Mouse (Mus musculus): Measurements from ENCODE around the gene Pebp1. TPM values are rescaled to one million over a fixed set of nuclear protein-coding genes. Genes with fewer than 3 reads are reported as not detected.

The Pebp1 gene
- total and polyA plus RNA-seq, 3 experiments = 558 to 568 TPM; not detected in 1

DNA sequence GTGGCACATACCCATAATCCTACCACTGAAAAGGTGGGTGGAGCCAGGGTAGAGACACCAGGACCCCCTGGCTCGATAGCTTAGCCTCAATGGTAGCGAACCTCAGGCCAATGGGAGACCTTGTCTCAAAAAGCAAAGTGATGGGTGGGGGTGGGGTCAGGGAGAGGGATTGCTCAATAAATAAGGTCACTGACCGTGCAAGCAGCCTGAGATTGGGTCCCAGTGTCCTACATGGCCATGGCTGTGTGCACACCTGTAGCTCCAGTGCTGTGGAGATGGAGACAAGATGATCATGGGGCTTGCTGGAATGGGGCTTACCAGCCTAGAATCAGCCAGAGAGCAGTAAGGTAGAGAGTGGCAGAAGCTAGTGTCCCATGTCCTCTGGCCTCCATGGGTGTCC, 35.7 kb downstream of the Pebp1 start:
- Histone ChIP-seq H3K36me3 (ENCODE audit: control insufficient read depth in 1 of 2, insufficient read depth in 2 of 2, low read length in 2 of 2) (no peaks in the 10 kb centered on the region; a peak in 1 of 4 replicates), H3K4me1 (ENCODE audit: control insufficient read depth in 1 of 2, insufficient read depth in 2 of 2, low read length in 2 of 2) (no peaks in the 10 kb centered on the region)
- TF ChIP-seq GATA1 (IDR thresholded peaks at IDR 0.05; ENCODE audit: low read depth, low read length) = no peak

GRCm38 (mm10) chr5:117250796-117251195, 36.6 kb downstream of the Pebp1 start:
- no peak for DNase-seq (ENCODE audit: low read depth, low spot score)
- H3K9me3 ChIP-seq (replicated peaks; ENCODE audit: insufficient read depth, low read length) = no peaks in the 10 kb centered on the region
- no peak overlapping the region for H3K4me3 ChIP-seq (ENCODE audit: control insufficient read depth in 1 of 2, insufficient read depth in 1 of 2, low read depth in 2 of 2, low read length in 2 of 2)
- no peak overlapping the region for H3K27ac ChIP-seq (ENCODE audit: control insufficient read depth, low read depth, low read length)
- H3K27me3 ChIP-seq (ENCODE audit: control insufficient read depth in 1 of 2, insufficient read depth in 2 of 2, low read length in 2 of 2) = no peaks in the 10 kb centered on the region
- H3K4me1 ChIP-seq (ENCODE audit: control insufficient read depth in 1 of 2, insufficient read depth in 2 of 2, low read length in 2 of 2) = peaks cover 0 to 1% of the 10 kb centered on the region in 2 experiments; a peak in 1 of 4 replicates
- no peaks in the 10 kb centered on the region for H3K79me2 ChIP-seq (ENCODE audit: control insufficient read depth, insufficient read depth, low read length, poor library complexity)
- H3K36me3 ChIP-seq (ENCODE audit: control insufficient read depth in 1 of 2, insufficient read depth in 2 of 2, low read length in 2 of 2) = peaks cover 0 to under 1% of the 10 kb centered on the region in 2 experiments; a peak in 1 of 4 replicates
- TF ChIP-seq UBTF (IDR thresholded peaks at IDR 0.05; ENCODE audit: borderline replicate concordance, insufficient read depth, low read depth, low read length) = no peak
- no peak for TF ChIP-seq MAX (IDR thresholded peaks at IDR 0.05; ENCODE audit: low read length)
- H3K9ac ChIP-seq (ENCODE audit: control insufficient read depth, low read depth, low read length, poor library complexity, severe bottlenecking) = no peak overlapping the region

More for the DNA sequence above, 35.7 kb downstream of the Pebp1 start:
- Histone ChIP-seq H3K27ac (ENCODE audit: control insufficient read depth, low read depth, low read length) (no peak overlapping the region), H3K4me3 (ENCODE audit: control insufficient read depth in 1 of 2, insufficient read depth in 1 of 2, low read depth in 2 of 2, low read length in 2 of 2) (no peak overlapping the region), H3K27me3 (ENCODE audit: control insufficient read depth in 1 of 2, insufficient read depth in 2 of 2, low read length in 2 of 2) (no peaks in the 10 kb centered on the region), H3K79me2 (ENCODE audit: control insufficient read depth, insufficient read depth, low read length, poor library complexity) (no peaks in the 10 kb centered on the region), H3K9me3 (replicated peaks; ENCODE audit: insufficient read depth, low read length) (no peaks in the 10 kb centered on the region), H3K9ac (ENCODE audit: control insufficient read depth, low read depth, low read length, poor library complexity, severe bottlenecking) (no peak overlapping the region)
- no peak for DNase-seq (ENCODE audit: low read depth, low spot score)

DNA sequence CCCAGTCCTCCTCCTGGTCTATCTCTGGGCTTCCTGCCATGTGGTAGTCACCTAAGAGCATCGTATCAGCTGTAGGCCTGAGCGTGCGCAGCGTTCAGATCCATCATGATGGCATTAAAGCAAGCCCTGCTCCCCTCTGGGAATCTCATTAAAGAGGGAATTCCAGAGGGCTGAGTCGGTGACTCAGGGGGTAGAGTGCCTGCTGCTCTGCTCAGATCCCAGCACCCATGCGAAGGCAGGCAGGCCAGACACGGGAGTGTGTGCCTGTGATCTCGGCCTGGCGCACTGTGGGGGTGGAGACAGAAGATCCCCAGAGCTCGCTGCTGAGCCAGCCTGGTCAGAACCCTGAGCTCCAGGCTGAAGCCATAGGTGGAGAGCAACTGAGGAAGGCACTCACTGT, 39.1 kb downstream of the Pebp1 start:
- TF ChIP-seq RCOR1 (IDR thresholded peaks at IDR 0.05; ENCODE audit: low read depth, low read length) (no peak), POLR2AphosphoS2 (IDR thresholded peaks at IDR 0.05; ENCODE audit: low read length) (no peak), TBP (IDR thresholded peaks at IDR 0.05; ENCODE audit: low read depth, low read length) (no peak)
- Histone ChIP-seq H3K27ac (ENCODE audit: control insufficient read depth, low read depth, low read length) (no peak overlapping the region), H3K9ac (ENCODE audit: control insufficient read depth, low read depth, low read length, poor library complexity, severe bottlenecking) (no peak overlapping the region), H3K4me1 (ENCODE audit: control insufficient read depth in 1 of 2, insufficient read depth in 2 of 2, low read length in 2 of 2) (peaks cover 6 to 21% of the 10 kb centered on the region in 2 experiments), H3K79me2 (ENCODE audit: control insufficient read depth, insufficient read depth, low read length, poor library complexity) (no peaks in the 10 kb centered on the region), H3K27me3 (ENCODE audit: control insufficient read depth in 1 of 2, insufficient read depth in 2 of 2, low read length in 2 of 2) (no peaks in the 10 kb centered on the region), H3K36me3 (ENCODE audit: control insufficient read depth in 1 of 2, insufficient read depth in 2 of 2, low read length in 2 of 2) (peaks cover 0 to 19% of the 10 kb centered on the region in 2 experiments), H3K9me3 (replicated peaks; ENCODE audit: insufficient read depth, low read length) (no peaks in the 10 kb centered on the region), H3K4me3 (ENCODE audit: control insufficient read depth in 1 of 2, insufficient read depth in 1 of 2, low read depth in 2 of 2, low read length in 2 of 2) (no peak overlapping the region)
- no peak for DNase-seq (ENCODE audit: low read depth, low spot score)

DNA sequence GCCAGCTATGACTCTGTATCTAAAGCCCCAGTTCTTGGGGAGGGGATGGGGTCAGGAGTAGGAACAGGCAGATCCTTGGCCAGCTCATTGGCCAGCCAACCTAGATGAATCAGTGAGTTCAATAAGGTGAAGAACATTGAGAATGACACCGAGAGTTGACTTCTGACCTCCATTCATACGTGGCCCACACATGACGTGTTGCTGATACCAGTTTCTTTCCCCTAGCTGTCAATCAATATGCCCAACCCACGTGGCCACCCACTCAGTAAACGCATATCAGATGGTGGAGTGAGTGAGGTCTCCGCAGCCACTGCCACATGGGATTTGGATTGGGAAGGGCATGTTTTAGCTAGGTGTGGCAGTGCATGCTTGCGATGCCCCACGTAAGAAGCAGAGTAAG, 42.3 kb downstream of the Pebp1 start:
- DNase-seq (ENCODE audit: low read depth, low spot score) = no peak
- H3K79me2 ChIP-seq (ENCODE audit: control insufficient read depth, insufficient read depth, low read length, poor library complexity) = no peaks in the 10 kb centered on the region
- H3K36me3 ChIP-seq (ENCODE audit: control insufficient read depth in 1 of 2, insufficient read depth in 2 of 2, low read length in 2 of 2) = peaks cover 3 to 19% of the 10 kb centered on the region in 2 experiments
- H3K27ac ChIP-seq (ENCODE audit: control insufficient read depth, low read depth, low read length) = peak overlapping the region; percentile 8; the same call in 1 of the 2 replicates
- H3K9ac ChIP-seq (ENCODE audit: control insufficient read depth, low read depth, low read length, poor library complexity, severe bottlenecking) = no peak overlapping the region
- H3K4me1 ChIP-seq (ENCODE audit: control insufficient read depth in 1 of 2, insufficient read depth in 2 of 2, low read length in 2 of 2) = peaks cover 6 to 21% of the 10 kb centered on the region in 2 experiments
- no peak overlapping the region for H3K4me3 ChIP-seq (ENCODE audit: control insufficient read depth in 1 of 2, insufficient read depth in 1 of 2, low read depth in 2 of 2, low read length in 2 of 2)
- peak; percentile 66 for TF ChIP-seq USF1 (IDR thresholded peaks at IDR 0.05; ENCODE audit: low read depth, low read length)
- no peak for TF ChIP-seq ELF1 (IDR thresholded peaks at IDR 0.05; ENCODE audit: low read depth, low read length)
- H3K9me3 ChIP-seq (replicated peaks; ENCODE audit: insufficient read depth, low read length) = no peaks in the 10 kb centered on the region
- no peaks in the 10 kb centered on the region for H3K27me3 ChIP-seq (ENCODE audit: control insufficient read depth in 1 of 2, insufficient read depth in 2 of 2, low read length in 2 of 2)
